Mouse (Mus musculus) CH12.LX (cell line): ENCODE data around the gene Thap2. TPM values are rescaled to one million over a fixed set of nuclear protein-coding genes. Genes with fewer than 3 reads are reported as not detected.
A peak's percentile ranks its signal among the peaks of the same experiment; 100 is the strongest.

Source experiments
- DNase-seq: peaks from one replicate; pipeline ENCODE4 v3.0.0-alpha.2; 2013; ENCODE audit errors: extremely low read depth
- H3K27ac ChIP-seq: 2 replicates; pipeline ENCODE4 v1.5.1; 2012; ENCODE audit warnings: low read depth, mild to moderate bottlenecking, control low read depth, moderate library complexity; ENCODE audit not compliant: insufficient read depth
- H3K27me3 ChIP-seq: replicated peaks from 2 replicates; pipeline ENCODE3; 2012; ENCODE audit warnings: inconsistent platforms
- H3K36me3 ChIP-seq, 2 experiments: replicated peaks in 1 of 2; 2 replicates each; pipeline versions ENCODE3 to v1.6.1; 2012; ENCODE audit warnings: inconsistent platforms in 1 of 2, low read length in 1 of 2, mild to moderate bottlenecking in 1 of 2, mixed read lengths in 1 of 2, moderate library complexity in 1 of 2; ENCODE audit not compliant: control insufficient read depth in 1 of 2, insufficient read depth in 1 of 2
- H3K4me1 ChIP-seq, 2 experiments: 2 replicates each; pipeline ENCODE4 v1.6.1; 2012; ENCODE audit warnings: inconsistent platforms in 1 of 2, moderate library complexity in 1 of 2; ENCODE audit not compliant: insufficient read depth in 2 of 2, control insufficient read depth in 1 of 2
- H3K4me2 ChIP-seq: 2 replicates; pipeline ENCODE4 v1.6.1; 2012; ENCODE audit warnings: low read depth, mild to moderate bottlenecking, control low read depth; ENCODE audit not compliant: poor library complexity, insufficient read depth, severe bottlenecking
- H3K4me3 ChIP-seq, 3 experiments: fragments of 150-350 bp in 1 of 3; sonication (generic) in 1 of 3; replicated peaks in 1 of 3; 2 replicates each; pipeline versions ENCODE3 to v1.5.1; 2011 to 2012; ENCODE audit warnings: low read depth in 2 of 3, low read length in 2 of 3, mild to moderate bottlenecking in 2 of 3, moderate library complexity in 2 of 3, control low read depth in 1 of 3, improper control_type of control experiment in 1 of 3, inconsistent platforms in 1 of 3, mixed read lengths in 1 of 3; ENCODE audit not compliant: poor library complexity in 1 of 3
- H3K79me2 ChIP-seq: replicated peaks from 2 replicates; pipeline ENCODE4 v1.6.1; 2012; ENCODE audit warnings: mild to moderate bottlenecking, moderate library complexity; ENCODE audit not compliant: control insufficient read depth, poor library complexity, insufficient read depth, severe bottlenecking; ENCODE audit errors: extremely low read depth
- H3K9ac ChIP-seq: 2 replicates; pipeline ENCODE4 v1.6.1; 2012; ENCODE audit warnings: low read depth, mild to moderate bottlenecking, control low read depth, moderate library complexity; ENCODE audit not compliant: insufficient read depth
- H3K9me3 ChIP-seq: replicated peaks from 2 replicates; pipeline ENCODE3; 2012; ENCODE audit warnings: low read length, inconsistent platforms, mixed read lengths
- BHLHE40 ChIP-seq: IDR thresholded peaks from 2 replicates; pipeline ENCODE4 v1.6.1; 2011; ENCODE audit warnings: mild to moderate bottlenecking, low read depth, low read length, improper control_type of control experiment
- CHD1 ChIP-seq: IDR thresholded peaks from 2 replicates; pipeline ENCODE4 v1.6.1; 2012; ENCODE audit warnings: low read depth, low read length, improper control_type of control experiment, inconsistent platforms
- CHD2 ChIP-seq: IDR thresholded peaks from 2 replicates; pipeline ENCODE4 v1.6.1; 2011; ENCODE audit warnings: low read length, improper control_type of control experiment
- CTCF ChIP-seq, 2 experiments: IDR thresholded peaks in 1 of 2; conservative IDR thresholded peaks in 1 of 2; 2 replicates each; pipeline ENCODE4 v1.5.1; 2011 to 2012; ENCODE audit warnings: low read depth in 2 of 2, low read length in 2 of 2, improper control_type of control experiment in 1 of 2, inconsistent platforms in 1 of 2, mild to moderate bottlenecking in 1 of 2, moderate library complexity in 1 of 2
- E2F4 ChIP-seq: IDR thresholded peaks from 2 replicates; pipeline ENCODE4 v1.6.1; 2011; ENCODE audit warnings: low read depth, low read length, improper control_type of control experiment; ENCODE audit not compliant: insufficient replicate concordance
- ELF1 ChIP-seq: IDR thresholded peaks from 2 replicates; pipeline ENCODE4 v1.6.1; 2014; ENCODE audit warnings: low read depth, mild to moderate bottlenecking, inconsistent platforms, low read length, improper control_type of control experiment
- EP300 ChIP-seq: IDR thresholded peaks from 2 replicates; pipeline ENCODE4 v1.6.1; 2011; ENCODE audit warnings: low read length, improper control_type of control experiment
- ETS1 ChIP-seq: conservative IDR thresholded peaks from 2 replicates; pipeline ENCODE4 v1.6.1; 2012; ENCODE audit warnings: low read depth, mild to moderate bottlenecking, inconsistent platforms, low read length, improper control_type of control experiment, moderate library complexity
- GABPA ChIP-seq: IDR thresholded peaks from 2 replicates; pipeline ENCODE4 v1.6.1; 2012; ENCODE audit warnings: low read depth, low read length, improper control_type of control experiment, inconsistent platforms; ENCODE audit not compliant: insufficient replicate concordance
- HCFC1 ChIP-seq: IDR thresholded peaks from 2 replicates; pipeline ENCODE4 v1.6.1; 2012; ENCODE audit warnings: low read depth, mild to moderate bottlenecking, inconsistent platforms, low read length, improper control_type of control experiment
- IRF4 ChIP-seq: IDR thresholded peaks from 2 replicates; pipeline ENCODE4 v1.6.1; 2014; ENCODE audit warnings: low read depth, mild to moderate bottlenecking, inconsistent platforms, low read length, improper control_type of control experiment
- JUN ChIP-seq: IDR thresholded peaks from 2 replicates; pipeline ENCODE4 v1.6.1; 2011; ENCODE audit warnings: low read depth, mild to moderate bottlenecking, low read length, improper control_type of control experiment, moderate library complexity; ENCODE audit not compliant: insufficient read depth
- JUND ChIP-seq: conservative IDR thresholded peaks from 2 replicates; pipeline ENCODE4 v1.6.1; 2011; ENCODE audit warnings: low read depth, low read length, improper control_type of control experiment
- KAT2A ChIP-seq: IDR thresholded peaks from 2 replicates; pipeline ENCODE4 v1.6.1; 2012; ENCODE audit warnings: low read length, improper control_type of control experiment, inconsistent platforms; ENCODE audit not compliant: insufficient replicate concordance
- MAFK ChIP-seq: IDR thresholded peaks from 2 replicates; pipeline ENCODE4 v1.6.1; 2011; ENCODE audit warnings: low read length, improper control_type of control experiment; ENCODE audit not compliant: insufficient replicate concordance
- MAX ChIP-seq: IDR thresholded peaks from 2 replicates; pipeline ENCODE4 v1.6.1; 2011; ENCODE audit warnings: low read length, improper control_type of control experiment
- MAZ ChIP-seq: IDR thresholded peaks from 2 replicates; pipeline ENCODE4 v1.6.1; 2012; ENCODE audit warnings: low read depth, mild to moderate bottlenecking, inconsistent platforms, low read length, improper control_type of control experiment, moderate library complexity
- MEF2A ChIP-seq: IDR thresholded peaks from 2 replicates; pipeline ENCODE4 v1.6.1; 2014; ENCODE audit warnings: low read depth, mild to moderate bottlenecking, inconsistent platforms, low read length, improper control_type of control experiment, borderline replicate concordance
- MXI1 ChIP-seq: IDR thresholded peaks from 2 replicates; pipeline ENCODE4 v1.6.1; 2011; ENCODE audit warnings: mild to moderate bottlenecking, low read depth, low read length, improper control_type of control experiment
- MYC ChIP-seq: IDR thresholded peaks from 2 replicates; pipeline ENCODE4 v1.6.1; 2011; ENCODE audit warnings: low read depth, mild to moderate bottlenecking, improper control_type of control experiment, low read length
- NELFE ChIP-seq: IDR thresholded peaks from 2 replicates; pipeline ENCODE4 v1.6.1; 2011; ENCODE audit warnings: low read depth, low read length, improper control_type of control experiment
- NRF1 ChIP-seq: IDR thresholded peaks from 2 replicates; pipeline ENCODE4 v1.6.1; 2014; ENCODE audit warnings: low read depth, mild to moderate bottlenecking, inconsistent platforms, low read length, improper control_type of control experiment, moderate library complexity
- PAX5 ChIP-seq: IDR thresholded peaks from 2 replicates; pipeline ENCODE4 v1.6.1; 2012; ENCODE audit warnings: low read length, inconsistent platforms, mixed read lengths
- POLR2A ChIP-seq: IDR thresholded peaks from 2 replicates; pipeline ENCODE4 v1.6.1; 2011; ENCODE audit warnings: low read depth, mild to moderate bottlenecking, improper control_type of control experiment, low read length
- POLR2AphosphoS2 ChIP-seq: IDR thresholded peaks from 2 replicates; pipeline ENCODE4 v1.6.1; 2011; ENCODE audit warnings: low read depth, low read length, improper control_type of control experiment
- RAD21 ChIP-seq: IDR thresholded peaks from 2 replicates; pipeline ENCODE4 v1.6.1; 2011; ENCODE audit warnings: low read depth, mild to moderate bottlenecking, low read length, improper control_type of control experiment, moderate library complexity
- RCOR1 ChIP-seq: conservative IDR thresholded peaks from 2 replicates; pipeline ENCODE4 v1.6.1; 2012; ENCODE audit warnings: low read depth, mild to moderate bottlenecking, inconsistent platforms, low read length, improper control_type of control experiment
- SIN3A ChIP-seq: IDR thresholded peaks from 2 replicates; pipeline ENCODE4 v1.6.1; 2012; ENCODE audit warnings: low read length, improper control_type of control experiment, inconsistent platforms
- SMC3 ChIP-seq: IDR thresholded peaks from 2 replicates; pipeline ENCODE4 v1.6.1; 2011; ENCODE audit warnings: low read depth, low read length, improper control_type of control experiment
- TBP ChIP-seq: conservative IDR thresholded peaks from 2 replicates; pipeline ENCODE4 v1.6.1; 2011; ENCODE audit warnings: low read depth, low read length, improper control_type of control experiment
- TCF12 ChIP-seq: IDR thresholded peaks from 2 replicates; pipeline ENCODE4 v1.6.1; 2014; ENCODE audit warnings: low read depth, mild to moderate bottlenecking, inconsistent platforms, low read length, improper control_type of control experiment
- UBTF ChIP-seq: IDR thresholded peaks from 2 replicates; pipeline ENCODE4 v1.6.1; 2012; ENCODE audit warnings: low read depth, mild to moderate bottlenecking, inconsistent platforms, low read length, improper control_type of control experiment, moderate library complexity
- USF1 ChIP-seq: IDR thresholded peaks from 2 replicates; pipeline ENCODE4 v1.6.1; 2014; ENCODE audit warnings: low read depth, mild to moderate bottlenecking, inconsistent platforms, low read length, improper control_type of control experiment
- USF2 ChIP-seq: conservative IDR thresholded peaks from 2 replicates; pipeline ENCODE4 v1.6.1; 2011; ENCODE audit warnings: low read depth, low read length, improper control_type of control experiment
- ZC3H11A ChIP-seq: IDR thresholded peaks from 2 replicates; pipeline ENCODE4 v1.6.1; 2012; ENCODE audit warnings: low read depth, mild to moderate bottlenecking, inconsistent platforms, low read length, improper control_type of control experiment
- ZKSCAN1 ChIP-seq: IDR thresholded peaks from 2 replicates; pipeline ENCODE4 v1.6.1; 2012; ENCODE audit warnings: low read depth, inconsistent platforms, low read length, improper control_type of control experiment, borderline replicate concordance
- ZMIZ1 ChIP-seq: IDR thresholded peaks from 2 replicates; pipeline ENCODE4 v1.6.1; 2012; ENCODE audit warnings: low read depth, mild to moderate bottlenecking, inconsistent platforms, low read length, improper control_type of control experiment
- ZNF384 ChIP-seq: IDR thresholded peaks from 2 replicates; pipeline ENCODE4 v1.6.1; 2012; ENCODE audit warnings: low read depth, low read length, improper control_type of control experiment, inconsistent platforms
- dilution Hi-C: fragments of 300-500 bp; cut with MboI; formaldehyde crosslinking; loops from 2 replicates; pipeline ENCODE4 v1.14.3; 2020; ENCODE audit warnings: low sequenced_read_pairs; ENCODE audit not compliant: extremely low pct_unique_long_range_greater_than_20kb, extremely low pct_ligation_motif_present
- in situ Hi-C: fragments of 300-500 bp; cut with MboI; formaldehyde crosslinking; loops from 3 replicates; pipeline ENCODE4 v1.14.3; 2019; ENCODE audit warnings: low sequenced_read_pairs, low pct_ligation_motif_present, low pct_unique_long_range_greater_than_20kb, mixed read lengths
- polyA plus RNA-seq: library from polyadenylated mRNA; unstranded; fragments of >175 nt; gene quantifications from 2 replicates; pipeline ENCODE4 v1.2.1, GENCODE M21; 2012; ENCODE audit warnings: low read depth; ENCODE audit not compliant: insufficient read length
- total RNA-seq, 2 experiments: library from RNA; depleted of rRNA; stranded (reverse); fragments of 300-350 nt in 1 of 2; fragments of >200 nt in 1 of 2; gene quantifications; 2 replicates each; pipeline ENCODE4 v1.2.3; 2012 to 2014

Thap2 gene
- total and polyA plus RNA-seq, 3 experiments: 4.8 to 11.3 (median 7.9) TPM

- in situ Hi-C loops (loop anchor here (5.0 kb wide), 1 partner anchor 55 kb away; no protein-coding TSS in a partner anchor), dilution Hi-C loops (no loop called here)
- Histone ChIP-seq H3K4me3 (peak overlapping the region; percentile 31 to 42 (median 34)), H3K36me3 (peaks cover 0 to 4% of the 10 kb centered on the region in 2 experiments), H3K27me3 (no peaks in the 10 kb centered on the region), H3K79me2 (0 out of 2 replicates have a peak, but pooled peaks cover 3% of the 10 kb centered on the region), H3K9ac (peak overlapping the region; percentile 87), H3K9me3 (no peaks in the 10 kb centered on the region), H3K4me1 (peaks cover 26 to 67% of the 10 kb centered on the region in 2 experiments), H3K27ac (peak overlapping the region; percentile 100), H3K4me2 (peak overlapping the region; percentile 96)
- TF ChIP-seq MAZ (no peak), POLR2AphosphoS2 (no peak), ZNF384 (peak; percentile 87), ZC3H11A (no peak), MAFK (peak; percentile 47; the same call in 1 of the 2 replicates), GABPA (no peak), RCOR1 (no peak), MEF2A (no peak), ZMIZ1 (no peak), ZKSCAN1 (no peak), TCF12 (peak; percentile 21; the same call in 1 of the 2 replicates), MXI1 (no peak), USF2 (no peak), UBTF (no peak), BHLHE40 (peak; percentile 41), CTCF (conservative IDR thresholded peaks at IDR 0.05 in 1 of 2, IDR thresholded peaks at IDR 0.05 in 1 of 2; ENCODE audit: low read depth in 2 of 2, low read length in 2 of 2) (no peak), RAD21 (no peak), MAX (0 out of 2 replicates have a peak, but pooled peaks have one; percentile 49), NELFE (no peak; the same call in 1 of the 2 replicates), HCFC1 (no peak), TBP (peak; percentile 58), IRF4 (no peak), POLR2A (peak; percentile 56), CHD1 (no peak), KAT2A (no peak), CHD2 (peak; percentile 37), JUN (peak; percentile 79), MYC (peak; percentile 35; the same call in 1 of the 2 replicates), NRF1 (no peak), SIN3A (no peak), E2F4 (no peak), USF1 (no peak; the same call in 1 of the 2 replicates), SMC3 (no peak), EP300 (0 out of 2 replicates have a peak, but pooled peaks have one; percentile 5), ETS1 (no peak), ELF1 (0 out of 2 replicates have a peak, but pooled peaks have one; percentile 19), JUND (peak; percentile 60; the same call in 1 of the 2 replicates), PAX5 (no peak)
- DNase-seq: peak; percentile 72
These were observed 51.8 kb downstream of the Thap2 start for GRCm38 (mm10) chr10:115332420-115332952.
